Mouse (Mus musculus): ENCODE data around the gene Fcgr1. TPM values are rescaled to one million over a fixed set of nuclear protein-coding genes. Genes with fewer than 3 reads are reported as not detected.
"Not testable (repeated sequence)": the region's sequence is repeated elsewhere in the genome, so short reads cannot be mapped to it uniquely, and the experiment has no call there.

The Fcgr1 gene
- total and polyA plus RNA-seq, 2 experiments = 2.2 to 3.7 TPM

GRCm38 (mm10) chr3:96245003-96245886, 48.5 kb downstream of the Fcgr1 start, which contains the start of gene Hist2h2aa1:
Hist2h2aa1 (plus strand) TSS chr3:96245497.
- H3K79me2 ChIP-seq (ENCODE audit: control insufficient read depth, insufficient read depth, low read length); H3K36me3 ChIP-seq (ENCODE audit: control insufficient read depth, insufficient read depth, low read length); H3K27me3 ChIP-seq (ENCODE audit: control insufficient read depth, insufficient read depth, low read length); H3K4me1 ChIP-seq (ENCODE audit: control insufficient read depth, insufficient read depth, low read length): not testable (repeated sequence)
- peak; percentile 83 for DNase-seq (ENCODE audit: extremely low read depth, low read depth, low spot score)
- 0 out of 2 replicates have a peak, but pooled peaks have one; percentile 9 for TF ChIP-seq POLR2A (IDR thresholded peaks at IDR 0.05; ENCODE audit: extremely low read depth, insufficient read depth, low read length)
- Histone ChIP-seq H3K4me3 (ENCODE audit: insufficient read depth, low read depth, low read length) (peak within 1 kb of the TSS; percentile 78), H3K27ac (replicated peaks; ENCODE audit: insufficient read depth, low read depth, low read length) (peak within 1 kb of the TSS; percentile 99), H3K9ac (ENCODE audit: low read depth, low read length) (peak within 1 kb of the TSS; percentile 91)
- WGBS = 0% methylated on average over 21 of the region's 88 CpGs

GRCm38 (mm10) chr3:96243921-96244572, 49.7 kb downstream of the Fcgr1 start:
- Histone ChIP-seq H3K4me1 (ENCODE audit: control insufficient read depth, insufficient read depth, low read length) (peaks cover 10% of the 10 kb centered on the region), H3K4me3 (ENCODE audit: insufficient read depth, low read depth, low read length) (peak overlapping the region; percentile 60; the same call in 1 of the 2 replicates), H3K27me3 (ENCODE audit: control insufficient read depth, insufficient read depth, low read length) (no peaks in the 10 kb centered on the region), H3K27ac (replicated peaks; ENCODE audit: insufficient read depth, low read depth, low read length) (peak overlapping the region; percentile 81), H3K9ac (ENCODE audit: low read depth, low read length) (peak overlapping the region; percentile 45), H3K36me3 (ENCODE audit: control insufficient read depth, insufficient read depth, low read length) (no peaks in the 10 kb centered on the region), H3K79me2 (ENCODE audit: control insufficient read depth, insufficient read depth, low read length) (no peaks in the 10 kb centered on the region)
- 23% methylated on average over 7 of the region's 7 CpGs for WGBS
- no peak for TF ChIP-seq CTCF (IDR thresholded peaks at IDR 0.05; ENCODE audit: low read depth, low read length)
- no peak for TF ChIP-seq POLR2A (IDR thresholded peaks at IDR 0.05; ENCODE audit: extremely low read depth, insufficient read depth, low read length)
- DNase-seq (ENCODE audit: extremely low read depth, low read depth, low spot score) = peak; percentile 89

- Histone ChIP-seq H3K27me3 (ENCODE audit: control insufficient read depth, insufficient read depth, low read length) (no peaks in the 10 kb centered on the region), H3K79me2 (ENCODE audit: control insufficient read depth, insufficient read depth, low read length) (no peaks in the 10 kb centered on the region), H3K4me3 (ENCODE audit: insufficient read depth, low read depth, low read length) (no peak overlapping the region), H3K9ac (ENCODE audit: low read depth, low read length) (no peak overlapping the region), H3K4me1 (ENCODE audit: control insufficient read depth, insufficient read depth, low read length) (peaks cover 12% of the 10 kb centered on the region), H3K27ac (replicated peaks; ENCODE audit: insufficient read depth, low read depth, low read length) (peak overlapping the region; percentile 50), H3K36me3 (ENCODE audit: control insufficient read depth, insufficient read depth, low read length) (no peaks in the 10 kb centered on the region)
- WGBS = 78% methylated on average over 9 of the region's 9 CpGs
- DNase-seq (ENCODE audit: extremely low read depth, low read depth, low spot score) = no peak
- TF ChIP-seq CTCF (IDR thresholded peaks at IDR 0.05; ENCODE audit: low read depth, low read length) = no peak
Measured at GRCm38 (mm10) chr3:96240799-96241197, 53.0 kb downstream of the Fcgr1 start.

GRCm38 (mm10) chr3:96239949-96240798, 53.6 kb downstream of the Fcgr1 start, which contains the start of gene Hist2h2aa2:
Hist2h2aa2 (minus strand) TSS chr3:96240276.
- H3K36me3 ChIP-seq (ENCODE audit: control insufficient read depth, insufficient read depth, low read length); H3K27me3 ChIP-seq (ENCODE audit: control insufficient read depth, insufficient read depth, low read length); H3K79me2 ChIP-seq (ENCODE audit: control insufficient read depth, insufficient read depth, low read length): not testable (repeated sequence)
- H3K9ac ChIP-seq (ENCODE audit: low read depth, low read length) = peak within 1 kb of the TSS; percentile 88
- peak within 1 kb of the TSS; percentile 87 for H3K27ac ChIP-seq (replicated peaks; ENCODE audit: insufficient read depth, low read depth, low read length)
- peak within 1 kb of the TSS; percentile 83 for H3K4me3 ChIP-seq (ENCODE audit: insufficient read depth, low read depth, low read length)
- WGBS = 3% methylated on average over 42 of the region's 85 CpGs
- peak; percentile 74 for DNase-seq (ENCODE audit: extremely low read depth, low read depth, low spot score)
- peaks cover 12% of the 10 kb centered on the region for H3K4me1 ChIP-seq (ENCODE audit: control insufficient read depth, insufficient read depth, low read length)

- peak within 1 kb of the TSS; percentile 83 for H3K4me3 ChIP-seq (ENCODE audit: insufficient read depth, low read depth, low read length)
- H3K36me3 ChIP-seq (ENCODE audit: control insufficient read depth, insufficient read depth, low read length); H3K27me3 ChIP-seq (ENCODE audit: control insufficient read depth, insufficient read depth, low read length); DNase-seq (ENCODE audit: extremely low read depth, low read depth, low spot score); H3K79me2 ChIP-seq (ENCODE audit: control insufficient read depth, insufficient read depth, low read length); H3K4me1 ChIP-seq (ENCODE audit: control insufficient read depth, insufficient read depth, low read length): not testable (repeated sequence)
- H3K27ac ChIP-seq (replicated peaks; ENCODE audit: insufficient read depth, low read depth, low read length) = peak within 1 kb of the TSS; percentile 87
- H3K9ac ChIP-seq (ENCODE audit: low read depth, low read length) = peak within 1 kb of the TSS; percentile 88
- under 1% methylated on average over 21 of the region's 68 CpGs for WGBS
Measured at GRCm38 (mm10) chr3:96238954-96239793, 54.6 kb downstream of the Fcgr1 start, which contains the start of gene Hist2h3c2. Hist2h3c2 (minus strand) TSS chr3:96239127.
